Mouse (Mus musculus) urinary bladder, adult 2 months (tissue): ENCODE measurements around the gene Erp44. TPM values are rescaled to one million over a fixed set of nuclear protein-coding genes. Genes with fewer than 3 reads are reported as not detected.

Experiments
- DNase-seq: peaks from one replicate; pipeline ENCODE4 v3.0.0; 2022; ENCODE audit warnings: low spot score
- polyA plus RNA-seq: library from polyadenylated mRNA; depleted of rRNA; stranded (reverse); fragments of >200 nt; gene quantifications from 2 replicates; pipeline ENCODE4 v1.2.3, GENCODE M21; 2012; rRNA removed

Erp44 gene
- polyA plus RNA-seq, 1 experiment = 49.4 TPM

DNA sequence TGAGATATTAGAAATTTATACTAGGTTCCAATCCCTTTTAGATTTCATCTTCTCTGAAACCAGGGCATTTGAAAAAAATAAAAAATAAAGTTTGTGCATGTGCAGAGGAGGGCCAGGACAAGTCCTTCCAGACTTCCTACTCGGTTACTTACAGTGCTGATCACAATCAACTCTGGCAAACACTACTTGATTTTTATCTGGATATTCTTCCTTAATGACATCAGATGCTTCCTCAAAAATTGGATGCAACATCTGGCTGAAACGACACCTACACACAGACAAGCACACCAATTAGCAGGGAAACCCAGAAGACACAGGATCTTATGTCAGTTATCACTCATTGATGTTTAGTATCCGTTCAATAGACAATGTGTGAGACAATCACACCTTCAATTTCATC lies 42.6 kb downstream of the Erp44 start:
- DNase-seq = no peak

DNA sequence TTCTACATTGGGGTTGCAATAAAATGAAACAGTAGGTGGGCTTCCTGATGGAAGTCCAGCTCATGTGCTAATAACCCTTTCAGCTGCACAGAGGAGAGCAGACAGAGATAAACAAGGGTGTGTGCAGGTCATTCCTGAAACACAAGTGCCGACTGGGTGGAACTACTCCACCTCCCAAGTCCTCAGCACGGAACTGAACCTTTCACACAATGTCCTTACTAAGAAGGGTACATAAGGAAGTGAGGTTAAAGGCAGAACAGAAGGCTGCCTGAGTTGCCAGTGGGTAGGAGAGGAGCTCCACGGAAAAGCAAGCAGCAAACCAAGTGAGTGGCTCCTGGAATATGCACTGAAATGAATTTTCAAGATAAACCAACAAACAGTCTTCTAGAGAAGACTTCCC lies 52.6 kb downstream of the Erp44 start:
- DNase-seq = no peak

DNA sequence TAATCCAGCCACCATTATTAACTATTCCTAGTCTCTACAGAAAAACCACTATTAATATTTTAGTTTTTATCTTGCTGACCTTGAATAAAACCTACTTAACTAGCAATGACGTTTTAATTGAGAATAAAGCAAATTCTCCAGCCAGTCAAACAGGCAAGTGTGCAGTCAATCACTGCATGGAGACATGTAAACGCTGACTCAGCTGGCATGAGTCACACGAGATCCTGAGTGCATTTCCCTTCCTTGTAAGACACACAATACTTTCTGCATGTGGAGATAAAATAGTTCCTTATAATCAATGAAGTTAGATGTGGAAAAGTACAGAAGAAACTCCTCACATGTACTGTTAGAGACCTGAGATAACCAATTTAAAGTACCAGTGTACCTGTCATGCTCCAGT lies 53.8 kb downstream of the Erp44 start:
- no peak for DNase-seq

DNA sequence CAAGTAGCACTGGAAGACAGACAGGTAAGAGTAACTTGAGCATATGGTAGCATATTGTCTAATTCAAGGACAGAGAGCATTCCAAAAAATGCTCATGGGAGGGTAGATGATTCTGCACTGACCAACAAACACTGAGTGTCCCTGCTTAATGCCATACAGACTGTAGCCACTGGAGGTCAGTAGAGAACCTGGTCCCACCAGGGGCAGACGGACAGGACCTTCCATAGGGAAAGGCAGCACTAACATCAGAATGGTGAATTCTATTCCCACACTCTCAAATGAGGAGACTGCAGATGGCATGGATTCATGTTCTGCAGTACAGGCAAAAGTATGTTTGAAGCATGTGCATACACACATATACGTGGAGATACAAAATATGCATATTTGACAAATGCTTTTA lies 54.2 kb downstream of the Erp44 start:
- no peak for DNase-seq

DNA sequence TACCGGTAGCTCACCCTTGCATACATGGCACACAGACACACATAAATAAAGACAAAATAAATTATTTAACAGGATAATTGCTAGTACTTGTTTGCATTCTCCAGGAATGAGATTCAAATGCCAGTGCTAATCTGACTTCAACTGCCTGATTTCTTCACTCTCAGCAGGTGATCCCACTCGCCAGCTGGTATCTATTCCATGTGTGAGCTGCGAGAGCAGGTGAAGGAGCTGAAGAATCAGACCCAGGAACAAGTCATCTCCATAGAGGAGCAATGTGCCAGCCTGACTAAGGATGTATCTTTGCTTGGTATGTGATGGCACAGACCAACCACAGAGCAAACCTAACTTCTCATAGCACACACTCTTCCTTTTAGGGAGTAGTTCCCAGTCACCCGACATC lies 75.8 kb downstream of the Erp44 start:
- DNase-seq = no peak

DNA sequence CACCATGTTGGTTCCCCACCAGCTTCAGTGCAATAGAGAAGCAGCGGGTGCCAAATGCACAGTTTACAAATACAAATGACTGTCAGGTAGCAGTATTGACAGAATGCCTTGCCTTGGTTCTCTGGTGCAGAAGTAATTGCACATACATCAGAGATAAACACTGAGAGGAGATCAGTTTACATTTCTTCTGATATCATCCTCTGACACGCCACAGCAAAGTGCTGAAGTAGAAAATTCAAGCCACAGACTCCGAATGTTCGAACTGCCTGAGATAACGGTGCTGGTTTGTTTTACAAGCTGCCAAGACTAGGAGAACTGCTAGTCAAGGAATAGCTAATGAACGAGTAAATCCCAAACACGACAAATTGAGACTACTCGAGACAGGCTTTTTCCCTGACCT lies 80.9 kb downstream of the Erp44 start:
- DNase-seq = no peak

DNA sequence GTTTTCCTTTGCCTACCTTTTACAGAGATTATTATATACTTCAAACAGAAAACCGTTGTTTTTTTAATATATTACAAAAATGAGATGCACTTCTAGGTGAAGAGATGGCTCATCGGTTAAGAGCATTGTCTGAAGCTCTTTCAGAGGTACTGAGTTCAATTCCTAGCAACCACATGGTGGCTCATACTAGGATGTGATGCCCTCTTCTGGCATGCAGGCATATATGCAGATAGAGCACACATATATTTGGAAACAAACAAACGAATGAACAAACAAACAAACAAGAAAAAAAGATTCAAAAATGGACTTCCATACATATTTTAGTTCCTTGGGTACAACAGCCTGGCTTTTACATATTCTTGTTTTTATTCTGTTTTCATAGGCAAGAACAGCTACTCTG lies 81.4 kb downstream of the Erp44 start:
- DNase-seq = no peak

DNA sequence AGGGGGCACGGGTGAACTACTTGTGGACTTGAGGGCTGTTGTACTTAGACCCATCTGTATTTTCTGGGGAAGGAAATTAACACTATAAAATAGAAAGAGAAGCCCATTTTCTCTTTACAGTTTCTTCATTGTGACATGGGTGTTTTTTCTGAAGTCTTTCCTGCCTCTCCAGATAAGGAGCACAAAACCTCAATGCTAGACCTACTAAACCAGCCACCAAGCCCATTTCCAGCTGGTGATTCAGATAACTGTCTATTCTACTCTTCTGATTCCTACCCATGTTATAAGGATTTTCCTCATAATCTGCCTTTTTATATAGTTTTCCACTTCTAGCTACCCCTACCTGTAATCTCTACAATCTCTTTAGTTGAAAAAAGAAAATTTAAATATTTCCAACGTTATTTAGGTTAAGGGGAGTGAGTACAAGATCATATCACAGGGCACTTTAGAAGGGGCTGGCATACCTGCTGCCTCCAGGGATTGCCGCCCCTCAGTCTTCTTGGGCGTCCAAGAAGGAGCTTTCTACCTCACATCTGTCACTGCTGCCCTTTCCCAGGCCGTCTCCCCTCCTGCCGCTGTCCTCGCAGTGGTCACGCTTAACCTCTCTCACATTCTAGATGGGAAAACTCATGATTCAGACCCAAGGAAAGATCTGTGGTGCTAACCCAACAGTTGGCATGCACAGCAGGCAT lies 97.1 kb downstream of the Erp44 start:
- DNase-seq = no peak

DNA sequence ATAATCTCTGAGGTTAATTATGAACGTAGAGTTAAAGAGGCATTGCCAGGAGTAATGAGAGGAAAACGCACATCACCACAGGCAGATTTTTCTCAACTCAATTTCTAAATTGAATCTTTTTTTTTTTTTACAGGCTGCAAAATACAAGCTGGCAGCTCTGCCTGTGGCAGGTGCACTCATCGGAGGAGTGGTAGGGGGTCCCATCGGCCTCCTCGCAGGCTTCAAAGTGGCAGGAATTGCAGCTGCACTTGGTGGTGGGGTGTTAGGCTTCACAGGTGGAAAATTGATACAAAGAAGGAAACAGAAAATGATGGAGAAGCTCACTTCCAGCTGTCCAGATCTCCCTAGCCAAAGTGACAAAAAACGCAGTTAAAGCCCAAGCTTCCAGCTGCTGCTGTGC lies 98.0 kb downstream of the Erp44 start:
- DNase-seq = no peak

DNA sequence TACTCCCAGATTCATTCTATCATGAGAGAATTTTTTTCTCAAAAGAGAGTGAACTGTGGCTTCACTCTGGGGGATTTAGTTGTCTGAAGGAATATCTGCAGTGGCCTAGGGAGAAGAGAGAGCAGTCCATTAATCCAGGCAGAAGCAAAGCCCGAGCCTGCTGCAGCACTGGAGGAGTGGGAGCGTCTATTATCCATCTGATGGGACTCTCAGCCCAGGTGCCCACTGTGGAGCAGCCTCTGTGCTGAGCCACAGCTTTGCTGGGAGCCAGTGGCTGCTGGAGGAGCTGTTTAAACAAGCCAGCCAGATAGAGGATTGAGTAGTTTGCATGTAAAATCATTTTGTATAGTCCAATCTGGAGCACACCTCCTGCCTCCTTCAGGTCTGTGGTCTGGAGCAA lies 98.4 kb downstream of the Erp44 start:
- no peak for DNase-seq

DNA sequence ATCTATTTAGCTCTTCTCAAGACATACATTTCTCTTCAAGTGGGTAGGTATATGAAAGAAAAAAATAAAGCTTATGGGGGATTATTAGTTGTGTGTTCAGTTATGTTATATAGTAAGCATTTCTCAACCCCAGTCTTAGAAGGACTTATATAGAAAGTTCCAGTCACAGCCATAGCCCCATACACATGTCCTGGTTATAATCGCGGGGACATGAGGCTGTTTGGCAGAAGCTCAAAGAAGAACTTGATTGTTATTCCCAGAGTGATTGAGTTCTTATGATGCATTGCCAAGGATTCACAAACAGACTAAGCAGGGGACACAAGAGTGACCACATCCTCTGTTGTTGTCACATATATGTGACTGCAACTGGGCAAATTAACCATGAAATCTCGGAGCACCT lies 103.7 kb downstream of the Erp44 start:
- no peak for DNase-seq

DNA sequence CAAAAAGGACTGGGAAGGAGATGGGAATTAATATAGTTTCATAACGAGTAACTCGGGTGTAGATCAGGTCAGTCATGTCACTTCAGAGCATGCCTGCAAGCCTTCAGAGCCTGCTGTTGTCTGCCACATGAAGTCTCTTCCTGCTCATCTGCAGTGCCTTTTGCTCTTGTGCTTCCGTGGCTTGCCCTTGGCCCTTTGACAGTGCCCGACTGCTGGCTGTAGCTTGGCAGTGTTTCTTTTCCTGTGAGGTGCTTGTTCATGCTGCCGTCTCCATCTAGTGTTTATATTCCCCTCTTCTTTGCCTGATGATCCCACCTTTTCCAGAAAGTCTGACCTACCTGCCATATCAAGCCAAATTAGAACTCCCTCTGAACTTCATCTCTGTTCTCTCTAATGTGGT lies 115.5 kb downstream of the Erp44 start:
- DNase-seq = no peak

DNA sequence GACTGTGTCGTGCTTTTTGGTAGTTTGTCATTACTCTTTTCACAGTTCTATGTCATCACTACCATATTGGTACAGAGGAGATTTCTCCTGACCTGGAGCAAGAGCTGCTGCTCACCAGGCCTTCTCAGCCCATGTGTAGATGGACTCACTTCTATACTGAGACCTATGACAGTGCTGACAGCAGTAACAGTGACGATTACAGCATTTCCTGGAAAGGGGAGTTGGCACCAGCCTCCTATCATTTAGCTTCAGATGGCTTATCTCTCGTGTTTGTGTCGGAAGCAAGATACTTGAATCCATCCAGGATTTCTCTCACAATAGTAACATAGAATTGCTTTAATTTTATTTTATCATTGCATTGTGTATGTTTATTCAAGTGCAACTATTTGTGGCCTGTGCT lies 119.0 kb downstream of the Erp44 start:
- DNase-seq = no peak

DNA sequence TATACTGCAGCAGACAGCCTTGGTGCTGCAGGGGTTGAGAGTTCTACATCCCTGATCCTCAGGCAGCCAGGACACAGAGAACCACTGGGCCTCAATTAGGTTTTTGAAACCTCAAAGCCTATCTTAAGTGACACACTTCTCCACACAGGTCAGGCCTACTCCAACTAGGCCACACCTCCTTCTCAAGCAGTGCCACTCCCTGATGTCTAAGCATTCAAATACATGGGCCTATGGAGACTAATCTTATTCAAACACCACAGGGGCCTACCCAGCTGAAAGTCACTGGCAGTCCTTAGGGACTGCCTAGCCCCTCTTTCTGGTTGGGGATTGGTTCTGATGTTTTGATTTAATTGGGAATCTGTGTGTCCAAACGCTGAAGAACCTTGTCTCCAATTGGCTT lies 123.5 kb downstream of the Erp44 start:
- no peak for DNase-seq

DNA sequence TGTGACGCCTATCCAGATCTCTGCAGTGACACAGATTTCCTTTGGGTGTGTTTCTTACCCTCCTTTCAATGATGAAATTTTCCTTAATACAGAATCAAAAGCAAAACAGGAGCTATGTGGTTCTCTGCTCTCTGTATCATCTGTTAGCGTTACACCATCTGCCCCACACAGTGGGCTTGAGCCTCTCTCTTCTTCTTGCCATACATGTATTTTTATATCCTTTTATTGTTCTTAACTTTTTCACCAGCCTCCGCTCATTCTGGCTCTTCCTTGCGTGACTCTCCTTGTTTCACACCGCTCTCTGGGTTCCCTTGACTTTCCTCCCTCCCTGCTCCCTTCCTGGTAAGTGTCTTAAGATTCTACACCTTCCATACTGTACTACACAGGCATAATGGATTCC lies 126.1 kb downstream of the Erp44 start:
- DNase-seq = no peak

DNA sequence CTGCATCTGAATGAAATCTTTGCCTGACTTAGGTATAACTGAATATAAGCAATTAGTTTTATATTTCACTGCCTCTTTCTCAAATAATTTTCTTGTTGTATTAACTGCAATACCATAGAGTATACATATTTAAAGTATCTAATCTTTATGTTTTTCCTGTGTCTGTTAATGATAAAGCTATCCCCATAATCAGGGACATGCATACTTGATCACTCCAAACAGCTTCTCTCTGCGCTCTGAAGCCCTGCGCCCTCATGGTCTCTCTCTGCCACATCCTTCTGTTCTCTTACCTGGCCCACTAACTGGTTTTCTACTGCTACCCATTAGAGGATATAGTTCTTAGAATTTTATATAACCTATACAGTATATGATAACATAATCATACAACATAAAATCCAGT lies 129.9 kb downstream of the Erp44 start:
- no peak for DNase-seq

Other genes starting within 250 kb of the Erp44 start
- gene Nr4a3, start 234.4 kb downstream of the Erp44 start, polyA plus RNA-seq = 1.9 and 2.6 TPM in 2 replicates
- 22.4 and 24.8 TPM in 2 replicates for gene Stx17, start 154.6 kb downstream of the Erp44 start, polyA plus RNA-seq
- 6.3 and 8.3 TPM in 2 replicates for gene Invs, start 202 bp upstream of the Erp44 start, polyA plus RNA-seq
- 26.3 and 36.6 TPM in 2 replicates for gene Tex10, start 193.9 kb upstream of the Erp44 start, polyA plus RNA-seq